Mouse (Mus musculus): ENCODE data around the gene Foxp1.

DNA sequence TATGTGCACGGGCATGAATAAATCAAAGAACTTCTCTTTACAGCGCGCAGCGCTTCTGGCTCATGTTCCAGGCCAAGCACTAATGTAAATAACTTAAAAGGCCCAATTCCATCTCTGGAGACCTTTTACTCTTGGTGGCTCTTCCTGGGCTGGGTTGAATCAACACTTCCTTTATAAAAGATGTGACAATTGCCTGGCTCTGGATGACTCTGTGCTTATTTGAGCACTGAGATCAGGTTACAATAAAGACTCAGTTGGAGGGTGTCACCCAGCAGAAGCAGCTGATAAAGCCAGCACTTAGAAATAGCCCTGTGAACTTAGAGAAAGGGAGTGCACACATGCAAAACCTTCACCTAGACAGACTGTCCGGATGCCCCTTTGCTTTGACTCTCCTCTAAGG lies 441.3 kb downstream of the Foxp1 start:
- TF ChIP-seq CTCF (IDR thresholded peaks at IDR 0.05; ENCODE audit: low read depth, low read length): no peak
- no peak for TF ChIP-seq POLR2A (IDR thresholded peaks at IDR 0.05; ENCODE audit: borderline replicate concordance, low read depth, low read length)
